In the genomic region with DNA sequence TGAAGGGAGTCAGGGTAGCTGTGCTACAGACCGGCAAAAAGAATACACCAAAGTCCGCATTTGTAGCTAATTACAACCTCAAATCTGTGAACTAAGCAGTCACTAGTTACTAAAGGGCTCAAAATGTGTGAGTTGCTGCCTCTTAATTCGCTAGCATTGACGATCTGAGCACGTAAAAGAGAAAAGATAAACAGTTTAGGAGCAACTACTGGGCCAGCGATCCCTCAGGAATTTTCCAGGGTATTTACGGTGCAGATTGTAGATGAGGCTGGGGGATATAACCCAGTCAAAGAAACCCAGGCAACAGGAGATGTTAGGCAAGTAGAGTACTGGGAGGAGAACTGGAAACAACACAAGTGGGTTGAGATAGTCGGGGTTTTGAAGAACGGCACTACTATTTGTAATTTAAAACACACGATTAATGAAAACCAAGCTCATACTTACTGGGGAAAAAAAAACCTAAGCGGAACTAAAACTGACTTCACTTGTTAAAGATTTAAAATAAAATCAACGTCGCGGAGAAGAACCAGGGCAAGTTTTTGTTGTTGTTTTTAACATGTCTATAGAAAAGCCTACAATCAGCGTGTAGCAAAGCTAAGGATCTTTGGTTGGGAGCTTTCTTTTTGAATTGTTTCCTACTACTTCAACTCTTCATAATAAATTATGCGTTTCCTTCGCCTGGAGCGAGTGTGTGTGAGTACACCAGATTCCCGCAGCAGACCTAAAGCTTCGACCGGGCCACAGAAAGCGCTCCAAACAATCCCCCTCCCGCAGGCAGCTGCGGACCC, we compare ENCODE assay signal across 8 mouse cellular contexts.
DNase-seq lines count a peak whose midpoint lies in the region; ATAC-seq and TF ChIP-seq lines count a peak whose summit lies in the region.

No protein-coding gene starts in this region.

- ATAC-seq in cerebellum, adult (ENCODE audit: insufficient number of reproducible peaks, low FRiP score, low TSS enrichment), result 0 out of 2 replicates have a peak, but pooled peaks have one; percentile 0
- no peak for ATAC-seq in limb, embryonic 12.5 days (ENCODE audit: insufficient number of reproducible peaks, insufficient read depth, low FRiP score, low TSS enrichment, low read depth)

- no peaks in the 10 kb centered on the region for H3K9me3 ChIP-seq in limb, embryonic 12.5 days

- TF ChIP-seq CTCF in thymus, adult 2 months (IDR thresholded peaks at IDR 0.05; ENCODE audit: borderline replicate concordance, control insufficient read depth, extremely low read depth, insufficient read depth, low read length, poor library complexity), result no peak

- H3K4me3 ChIP-seq in thymus, adult 2 months (ENCODE audit: control insufficient read depth, insufficient read depth, low read length), result peak overlapping the region; percentile 16; the same call in 1 of the 2 replicates
- H3K4me3 ChIP-seq in limb, embryonic 12.5 days (replicated peaks), result peak overlapping the region; percentile 82

- no peak for TF ChIP-seq POLR2A in thymus, adult 2 months (IDR thresholded peaks at IDR 0.05; ENCODE audit: control insufficient read depth, extremely low read depth, insufficient read depth, low read length, poor library complexity)

- DNase-seq in cerebellum, adult 11 months, result no peak
- no peak for DNase-seq in thymus, adult 2 months
- DNase-seq in thymus, adult 18-20 months, result no peak
- DNase-seq in retina, postnatal 1 day, result peak; percentile 53
- DNase-seq in natural killer cell, adult 2 months (ENCODE audit: low spot score in 2 of 2), result no peak
- DNase-seq in right cerebral cortex, postnatal 36 days (ENCODE audit: low spot score in 2 of 2), result no peak

- peak overlapping the region; percentile 76 for H3K4me2 ChIP-seq in limb, embryonic 12.5 days

- H3K27me3 ChIP-seq in thymus, adult 2 months (ENCODE audit: control insufficient read depth, insufficient read depth, low read length), result peaks cover 7% of the 10 kb centered on the region; the same call in 1 of the 2 replicates
- no peaks in the 10 kb centered on the region for H3K27me3 ChIP-seq in limb, embryonic 12.5 days

- H3K4me1 ChIP-seq in thymus, adult 2 months (replicated peaks; ENCODE audit: control insufficient read depth, insufficient read depth, low read length), result no peaks in the 10 kb centered on the region
- peaks cover 7% of the 10 kb centered on the region; the same call in 1 of the 2 replicates for H3K4me1 ChIP-seq in limb, embryonic 12.5 days (replicated peaks)

- WGBS in thymus, adult 2 months, result 6% methylated on average over 24 of the region's 24 CpGs
- 1% methylated on average over 24 of the region's 24 CpGs for WGBS in limb, embryonic 12.5 days

- H3K27ac ChIP-seq in thymus, adult 2 months (ENCODE audit: control insufficient read depth, insufficient read depth, low read length), result no peak overlapping the region
- peak overlapping the region; percentile 97 for H3K27ac ChIP-seq in limb, embryonic 12.5 days

- H3K9ac ChIP-seq in limb, embryonic 12.5 days (replicated peaks), result peak overlapping the region; percentile 96

- H3K36me3 ChIP-seq in thymus, adult 2 months (ENCODE audit: control insufficient read depth, insufficient read depth, low read length), result no peaks in the 10 kb centered on the region
- no peaks in the 10 kb centered on the region for H3K36me3 ChIP-seq in limb, embryonic 12.5 days
